Mouse (Mus musculus): ENCODE measurements around the gene Asb4. TPM values are rescaled to one million over a fixed set of nuclear protein-coding genes. Genes with fewer than 3 reads are reported as not detected.

The Asb4 gene
- polyA plus RNA-seq, 2 experiments: 4.0 to 6.1 TPM

- Histone ChIP-seq H3K4me3 (ENCODE audit: insufficient read depth in 1 of 2, low read depth in 2 of 2, low read length in 2 of 2) (no peak overlapping the region), H3K9me3 (ENCODE audit: control insufficient read depth, low read length) (no peaks in the 10 kb centered on the region), H3K36me3 (replicated peaks; ENCODE audit: control insufficient read depth, insufficient read depth, low read depth) (no peaks in the 10 kb centered on the region), H3K9ac (replicated peaks) (no peak overlapping the region), H3K27ac (no peak overlapping the region), H3K4me1 (replicated peaks; ENCODE audit: control insufficient read depth in 2 of 2, insufficient read depth in 2 of 2, low read length in 1 of 2) (peaks cover 0 to 2% of the 10 kb centered on the region in 2 experiments; a peak in 2 of 4 replicates), H3K4me2 (ENCODE audit: low read depth) (no peak overlapping the region), H3K27me3 (ENCODE audit: control insufficient read depth, insufficient read depth, low read length) (no peaks in the 10 kb centered on the region)
- 67% methylated on average over 5 of the region's 5 CpGs for WGBS (ENCODE audit: insufficient replicate concordance)
- ATAC-seq (ENCODE audit: insufficient read depth) (no peak), DNase-seq (ENCODE audit: low read depth in 3 of 3, low spot score in 3 of 3) (no peak)
- no peak for TF ChIP-seq EP300 (IDR thresholded peaks at IDR 0.05; ENCODE audit: low read depth)
- no peak for TF ChIP-seq CTCF (IDR thresholded peaks at IDR 0.05; ENCODE audit: low read depth)
These were observed 66.7 kb downstream of the Asb4 start for GRCm38 (mm10) chr6:5449878-5450277.

DNA sequence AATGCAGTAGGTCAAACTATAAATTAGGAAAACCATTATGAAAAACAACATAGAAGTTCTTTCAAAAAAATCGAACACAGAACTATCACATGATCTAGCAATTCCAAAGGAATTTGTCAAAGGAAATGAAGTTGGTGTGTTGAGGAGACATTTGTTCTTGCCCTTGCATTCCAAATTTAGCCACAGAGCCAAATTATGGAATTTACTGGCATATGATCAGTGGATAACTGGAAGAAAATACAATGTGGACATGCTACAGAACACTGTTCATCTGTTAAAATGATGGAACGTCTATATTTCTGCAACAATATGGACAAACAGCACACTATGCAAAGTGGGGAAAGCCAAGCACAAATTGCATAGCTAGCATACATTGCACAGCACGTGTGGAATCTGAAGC is 72.7 kb downstream of the Asb4 start:
- no peak overlapping the region for H3K4me2 ChIP-seq (ENCODE audit: low read depth)
- H3K27me3 ChIP-seq (ENCODE audit: control insufficient read depth, insufficient read depth, low read length): no peaks in the 10 kb centered on the region
- no peaks in the 10 kb centered on the region for H3K36me3 ChIP-seq (replicated peaks; ENCODE audit: control insufficient read depth, insufficient read depth, low read depth)
- no peaks in the 10 kb centered on the region; a peak in 1 of 4 replicates for H3K4me1 ChIP-seq (replicated peaks; ENCODE audit: control insufficient read depth in 2 of 2, insufficient read depth in 2 of 2, low read length in 1 of 2)
- ATAC-seq (ENCODE audit: insufficient read depth): no peak
- H3K9ac ChIP-seq (replicated peaks): no peak overlapping the region
- no peak overlapping the region for H3K4me3 ChIP-seq (ENCODE audit: insufficient read depth in 1 of 2, low read depth in 2 of 2, low read length in 2 of 2)
- no peak for DNase-seq (ENCODE audit: low read depth in 3 of 3, low spot score in 3 of 3)
- H3K9me3 ChIP-seq (ENCODE audit: control insufficient read depth, low read length): no peaks in the 10 kb centered on the region
- H3K27ac ChIP-seq: no peak overlapping the region
- TF ChIP-seq EP300 (IDR thresholded peaks at IDR 0.05; ENCODE audit: low read depth): no peak
- 61% methylated on average over 3 of the region's 3 CpGs for WGBS (ENCODE audit: insufficient replicate concordance)

DNA sequence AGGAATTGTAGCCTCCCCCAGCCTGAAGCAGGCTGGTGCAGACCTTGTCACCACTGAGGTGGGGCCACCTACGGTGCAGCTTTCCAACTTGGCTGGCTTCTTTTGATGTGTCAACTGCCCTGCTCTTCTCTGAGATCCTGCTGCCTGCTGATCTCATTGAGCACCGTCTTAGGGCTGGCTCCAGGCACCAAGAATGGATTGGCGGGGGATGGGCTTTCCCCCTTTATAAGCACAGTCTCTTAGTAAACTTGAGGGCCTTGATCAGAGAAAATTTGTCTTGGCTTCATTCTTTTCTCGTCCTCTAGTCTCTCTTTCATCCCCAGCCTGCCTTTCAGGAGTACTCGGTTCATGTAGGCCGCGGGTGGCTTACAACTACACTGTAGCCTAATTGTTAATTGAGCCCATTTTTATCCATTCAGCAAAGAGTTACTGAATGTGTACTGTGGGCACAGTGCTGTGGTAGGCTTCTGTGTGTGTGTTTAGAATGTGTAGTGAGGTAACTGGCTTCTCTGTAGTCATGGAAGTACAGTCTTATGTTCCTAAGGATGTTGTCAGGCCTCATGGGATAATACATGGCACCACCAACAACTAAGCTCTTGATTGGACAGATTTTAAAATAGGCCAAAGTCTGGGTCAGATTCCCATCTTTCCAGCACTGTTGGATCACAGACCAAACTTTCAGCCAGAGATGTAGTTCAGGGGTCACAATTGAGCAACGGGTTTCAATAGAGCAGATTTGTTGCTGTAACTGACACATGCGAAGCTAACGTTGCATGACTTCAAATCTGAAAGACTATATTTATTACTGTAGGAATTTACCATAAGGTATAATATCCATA is 87.5 kb downstream of the Asb4 start:
- TF ChIP-seq EP300 (IDR thresholded peaks at IDR 0.05; ENCODE audit: low read depth): no peak
- TF ChIP-seq CTCF (IDR thresholded peaks at IDR 0.05; ENCODE audit: low read depth): no peak
- no peak for ATAC-seq (ENCODE audit: insufficient read depth)

DNA sequence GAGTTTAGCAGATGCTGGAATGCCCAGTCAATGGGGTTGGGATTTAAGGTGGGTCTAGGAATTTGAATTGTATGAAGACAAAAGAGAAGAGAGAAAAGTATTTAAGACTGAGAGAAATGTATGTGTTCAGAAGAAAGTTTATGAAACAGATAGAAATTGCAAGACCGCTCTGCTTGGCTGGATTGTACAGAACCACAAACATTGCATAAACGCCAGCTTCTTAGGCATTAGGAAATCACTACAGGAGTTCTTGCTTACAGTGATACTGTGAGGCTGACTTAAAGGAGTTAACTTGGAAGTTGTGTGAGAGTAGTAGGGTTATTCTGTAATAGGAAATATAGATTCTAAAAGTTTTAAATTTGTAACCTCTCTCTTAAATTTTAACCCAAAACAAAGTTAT is 89.5 kb downstream of the Asb4 start:
- TF ChIP-seq EP300 (IDR thresholded peaks at IDR 0.05; ENCODE audit: low read depth): no peak
- TF ChIP-seq CTCF (IDR thresholded peaks at IDR 0.05; ENCODE audit: low read depth): no peak
- DNase-seq (ENCODE audit: low read depth in 3 of 3, low spot score in 3 of 3) (no peak), ATAC-seq (ENCODE audit: insufficient read depth) (no peak)

More for the DNA sequence above, 87.5 kb downstream of the Asb4 start:
- no peaks in the 10 kb centered on the region for H3K27me3 ChIP-seq (ENCODE audit: control insufficient read depth, insufficient read depth, low read length)
- 67% methylated on average over 10 of the region's 10 CpGs for WGBS (ENCODE audit: insufficient replicate concordance)
- no peak overlapping the region for H3K4me3 ChIP-seq (ENCODE audit: insufficient read depth in 1 of 2, low read depth in 2 of 2, low read length in 2 of 2)
- no peaks in the 10 kb centered on the region for H3K4me1 ChIP-seq (replicated peaks; ENCODE audit: control insufficient read depth in 2 of 2, insufficient read depth in 2 of 2, low read length in 1 of 2)
- no peak for DNase-seq (ENCODE audit: low read depth in 3 of 3, low spot score in 3 of 3)
- H3K4me2 ChIP-seq (ENCODE audit: low read depth): no peak overlapping the region
- H3K36me3 ChIP-seq (replicated peaks; ENCODE audit: control insufficient read depth, insufficient read depth, low read depth): no peaks in the 10 kb centered on the region
- no peaks in the 10 kb centered on the region for H3K9me3 ChIP-seq (ENCODE audit: control insufficient read depth, low read length)
- H3K9ac ChIP-seq (replicated peaks): no peak overlapping the region
- H3K27ac ChIP-seq: no peak overlapping the region

GRCm38 (mm10) chr6:5474021-5474420 is 90.8 kb downstream of the Asb4 start:
- Histone ChIP-seq H3K27me3 (ENCODE audit: control insufficient read depth, insufficient read depth, low read length) (no peaks in the 10 kb centered on the region), H3K4me1 (replicated peaks; ENCODE audit: control insufficient read depth in 2 of 2, insufficient read depth in 2 of 2, low read length in 1 of 2) (no peaks in the 10 kb centered on the region), H3K4me3 (ENCODE audit: insufficient read depth in 1 of 2, low read depth in 2 of 2, low read length in 2 of 2) (no peak overlapping the region), H3K9me3 (ENCODE audit: control insufficient read depth, low read length) (no peaks in the 10 kb centered on the region), H3K36me3 (replicated peaks; ENCODE audit: control insufficient read depth, insufficient read depth, low read depth) (no peaks in the 10 kb centered on the region), H3K9ac (replicated peaks) (no peak overlapping the region), H3K27ac (no peak overlapping the region), H3K4me2 (ENCODE audit: low read depth) (no peak overlapping the region)
- ATAC-seq (ENCODE audit: insufficient read depth) (no peak), DNase-seq (ENCODE audit: low read depth in 3 of 3, low spot score in 3 of 3) (no peak)
- TF ChIP-seq EP300 (IDR thresholded peaks at IDR 0.05; ENCODE audit: low read depth): no peak
- no peak for TF ChIP-seq CTCF (IDR thresholded peaks at IDR 0.05; ENCODE audit: low read depth)
- WGBS (ENCODE audit: insufficient replicate concordance): 14% methylated on average over 1 of the region's 1 CpGs

More for the DNA sequence above, 89.5 kb downstream of the Asb4 start:
- Histone ChIP-seq H3K4me2 (ENCODE audit: low read depth) (no peak overlapping the region), H3K27ac (no peak overlapping the region), H3K4me3 (ENCODE audit: insufficient read depth in 1 of 2, low read depth in 2 of 2, low read length in 2 of 2) (no peak overlapping the region), H3K9ac (replicated peaks) (no peak overlapping the region), H3K27me3 (ENCODE audit: control insufficient read depth, insufficient read depth, low read length) (no peaks in the 10 kb centered on the region), H3K36me3 (replicated peaks; ENCODE audit: control insufficient read depth, insufficient read depth, low read depth) (no peaks in the 10 kb centered on the region), H3K9me3 (ENCODE audit: control insufficient read depth, low read length) (no peaks in the 10 kb centered on the region), H3K4me1 (replicated peaks; ENCODE audit: control insufficient read depth in 2 of 2, insufficient read depth in 2 of 2, low read length in 1 of 2) (no peaks in the 10 kb centered on the region)
- WGBS (ENCODE audit: insufficient replicate concordance): 55% methylated on average over 2 of the region's 2 CpGs

Data from liver, embryonic 14.5 days (tissue).